Mouse (Mus musculus) kidney, adult 2 months (tissue): Measurements from ENCODE around the gene Fsip1. TPM values are rescaled to one million over a fixed set of nuclear protein-coding genes. Genes with fewer than 3 reads are reported as not detected.

ENCODE experiments used
- DNase-seq: peaks from one replicate; pipeline ENCODE4 v3.0.0; 2021
- H3K27ac ChIP-seq: fragments of 200-500 bp; 2 replicates; pipeline ENCODE4 v1.5.1; 2012; ENCODE audit warnings: low read depth, low read length, control low read depth, inconsistent platforms; ENCODE audit not compliant: insufficient read depth
- H3K27me3 ChIP-seq: fragments of 200-500 bp; replicated peaks from 2 replicates; pipeline ENCODE4 v1.6.1; 2012; ENCODE audit warnings: mild to moderate bottlenecking, moderate library complexity, low read length, inconsistent platforms; ENCODE audit not compliant: control insufficient read depth, insufficient read depth
- H3K36me3 ChIP-seq: fragments of 200-500 bp; 2 replicates; pipeline ENCODE4 v1.6.1; 2012; ENCODE audit warnings: mild to moderate bottlenecking, moderate library complexity, low read length, inconsistent platforms; ENCODE audit not compliant: control insufficient read depth, insufficient read depth
- H3K4me1 ChIP-seq: fragments of 200-500 bp; 2 replicates; pipeline ENCODE4 v1.6.1; 2011; ENCODE audit warnings: low read length; ENCODE audit not compliant: control insufficient read depth, insufficient read depth
- H3K4me3 ChIP-seq: fragments of 200-500 bp; 2 replicates; pipeline ENCODE4 v1.5.1; 2011; ENCODE audit warnings: mild to moderate bottlenecking, low read depth, low read length, control low read depth; ENCODE audit not compliant: insufficient read depth
- CTCF ChIP-seq: fragments of 200-500 bp; conservative IDR thresholded peaks from 2 replicates; pipeline ENCODE4 v1.5.1; 2011; ENCODE audit warnings: low read depth, mild to moderate bottlenecking, control low read depth, low read length, moderate library complexity, mixed read lengths; ENCODE audit not compliant: insufficient read depth, insufficient read length
- POLR2A ChIP-seq: fragments of 200-500 bp; IDR thresholded peaks from one replicate; pipeline ENCODE4 v1.6.1; 2011; ENCODE audit warnings: low read depth, low read length, control low read depth
- WGBS: fragments of 180-500 bp; shearing (Covaris S2); methylation state at CpG from one replicate; pipeline ENCODE4 v1.1.7; 2018; 5-methylcytosine and 5-hydroxymethylcytosine counted together
- polyA plus RNA-seq: library from polyadenylated mRNA; depleted of rRNA; stranded (reverse); fragments of >200 nt; gene quantifications from 2 replicates; pipeline ENCODE4 v1.2.3, GENCODE M21; 2012

The Fsip1 gene
- polyA plus RNA-seq, 1 experiment = 0.14 TPM

DNA sequence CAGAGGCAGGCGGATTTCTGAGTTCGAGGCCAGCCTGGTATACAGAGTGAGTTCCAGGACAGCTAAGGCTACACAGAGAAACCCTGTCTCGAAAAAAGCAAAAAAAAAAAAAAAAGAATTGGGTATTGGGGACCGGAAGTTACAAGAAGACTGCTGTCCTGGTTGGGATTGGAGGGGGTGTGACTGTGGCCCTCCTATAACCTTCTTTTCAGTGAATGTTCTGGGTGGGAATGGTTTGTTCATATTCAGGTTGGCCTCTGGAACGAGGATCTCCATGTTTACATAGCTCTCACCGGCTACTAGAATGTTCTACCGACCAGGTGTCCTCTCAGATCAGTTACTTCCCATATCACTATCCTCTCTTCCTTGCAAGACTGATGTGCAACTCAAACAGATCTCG is 328 bp upstream of the Fsip1 start:
- Histone ChIP-seq H3K27ac (no peak overlapping the region), H3K4me1 (no peaks in the 10 kb centered on the region), H3K4me3 (no peak overlapping the region), H3K27me3 (no peaks in the 10 kb centered on the region), H3K36me3 (no peaks in the 10 kb centered on the region)
- TF ChIP-seq CTCF (no peak), POLR2A (no peak)
- WGBS = 59% methylated on average over 8 of the region's 8 CpGs
- peak; percentile 16 for DNase-seq

DNA sequence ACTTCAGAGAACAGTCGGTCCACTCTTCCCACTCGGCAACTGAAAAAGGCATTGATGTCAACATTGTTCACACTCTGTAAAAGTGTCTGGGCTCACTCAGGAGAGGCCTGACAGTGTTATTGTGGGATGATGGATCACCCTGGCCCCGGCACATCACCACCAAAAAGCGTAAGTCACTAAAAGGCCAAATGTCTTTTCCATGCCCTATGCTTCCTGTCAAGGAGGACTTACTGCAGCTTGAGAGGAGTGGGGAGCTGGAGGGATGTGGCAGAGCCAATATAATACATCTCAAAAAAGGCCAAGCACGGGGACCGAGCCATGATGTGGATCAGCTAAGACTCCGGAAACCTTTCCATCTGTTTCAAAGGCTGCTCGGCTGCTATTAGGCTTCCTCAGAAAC is 2.2 kb downstream of the Fsip1 start:
- Histone ChIP-seq H3K4me3 (no peak overlapping the region), H3K27me3 (no peaks in the 10 kb centered on the region), H3K27ac (no peak overlapping the region), H3K4me1 (no peaks in the 10 kb centered on the region), H3K36me3 (no peaks in the 10 kb centered on the region)
- no peak for DNase-seq
- WGBS = 49% methylated on average over 8 of the region's 8 CpGs
- TF ChIP-seq CTCF (no peak), POLR2A (no peak)

DNA sequence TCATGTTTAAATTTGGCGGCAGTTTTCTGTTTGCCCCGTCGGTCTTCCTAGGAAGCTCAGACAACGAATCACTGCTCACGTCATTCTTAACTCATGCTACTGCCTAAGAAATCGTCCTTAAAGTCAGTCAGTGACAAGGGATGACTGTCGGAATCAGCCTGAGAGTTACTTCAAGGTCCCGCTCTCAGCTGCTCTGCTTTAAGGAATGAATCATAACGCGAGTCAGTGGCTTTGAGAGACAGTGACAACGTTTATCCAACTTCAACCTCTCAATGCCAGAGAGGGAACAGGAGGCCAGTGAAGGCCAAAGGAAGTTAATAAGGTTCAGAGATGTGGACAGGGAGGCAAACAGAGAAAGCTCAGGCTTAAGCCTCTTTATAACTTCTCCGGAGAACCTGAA is 7.8 kb downstream of the Fsip1 start:
- Histone ChIP-seq H3K27ac (no peak overlapping the region), H3K4me3 (no peak overlapping the region), H3K27me3 (no peaks in the 10 kb centered on the region), H3K36me3 (no peaks in the 10 kb centered on the region), H3K4me1 (peaks cover 2% of the 10 kb centered on the region; the same call in 1 of the 2 replicates)
- DNase-seq = no peak
- TF ChIP-seq CTCF = no peak
- no peak for TF ChIP-seq POLR2A
- WGBS = 74% methylated on average over 12 of the region's 12 CpGs

DNA sequence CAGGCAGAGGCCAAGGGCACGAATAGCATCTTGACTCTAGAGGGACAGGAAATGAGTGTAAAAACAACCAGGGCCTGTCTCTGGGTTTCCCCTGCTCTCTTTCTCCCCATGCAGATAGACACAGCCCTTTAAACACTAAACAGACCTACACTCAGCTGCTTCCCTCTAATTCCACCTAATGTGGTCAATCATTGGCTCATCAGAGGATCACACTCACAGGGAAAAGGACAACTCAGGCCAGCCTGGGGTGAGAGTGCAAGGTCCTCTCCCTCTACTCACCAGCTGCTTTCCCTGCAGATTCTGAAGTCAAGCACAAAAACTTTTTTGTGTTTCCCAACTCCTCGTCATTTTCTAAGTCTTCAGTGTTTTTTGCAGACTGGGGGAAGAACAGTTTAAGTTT is 8.8 kb downstream of the Fsip1 start:
- Histone ChIP-seq H3K27ac (peak overlapping the region; percentile 36; the same call in 1 of the 2 replicates), H3K36me3 (no peaks in the 10 kb centered on the region), H3K27me3 (no peaks in the 10 kb centered on the region), H3K4me1 (peaks cover 2% of the 10 kb centered on the region; the same call in 1 of the 2 replicates), H3K4me3 (no peak overlapping the region)
- WGBS = 34% methylated on average over 2 of the region's 2 CpGs
- no peak for TF ChIP-seq POLR2A
- no peak for TF ChIP-seq CTCF
- DNase-seq = peak; percentile 87

DNA sequence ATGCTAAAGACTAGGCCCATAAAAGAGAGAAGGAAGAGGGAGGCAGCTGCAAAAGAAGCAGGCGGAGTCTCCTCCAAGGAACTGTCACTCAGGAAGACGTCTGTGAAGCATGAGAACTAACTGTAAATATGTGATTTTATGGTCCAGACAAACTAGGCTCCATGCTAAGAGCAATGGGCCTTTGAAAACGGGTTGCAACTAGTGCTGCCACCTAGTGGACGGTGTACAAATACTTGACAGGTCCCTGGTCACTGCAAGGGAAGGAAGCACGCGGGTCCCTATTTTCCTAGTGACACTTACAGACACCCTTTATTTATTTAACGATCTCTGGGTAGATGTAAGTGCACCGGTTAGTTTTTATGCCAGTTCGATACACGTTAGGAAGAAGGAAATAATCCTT is 10.9 kb downstream of the Fsip1 start:
- 9% methylated on average over 10 of the region's 10 CpGs for WGBS
- Histone ChIP-seq H3K27me3 (no peaks in the 10 kb centered on the region), H3K4me1 (peaks cover 2% of the 10 kb centered on the region; the same call in 1 of the 2 replicates), H3K4me3 (no peak overlapping the region), H3K36me3 (no peaks in the 10 kb centered on the region), H3K27ac (no peak overlapping the region)
- TF ChIP-seq POLR2A = no peak
- peak; percentile 83 for TF ChIP-seq CTCF
- DNase-seq = peak; percentile 75

DNA sequence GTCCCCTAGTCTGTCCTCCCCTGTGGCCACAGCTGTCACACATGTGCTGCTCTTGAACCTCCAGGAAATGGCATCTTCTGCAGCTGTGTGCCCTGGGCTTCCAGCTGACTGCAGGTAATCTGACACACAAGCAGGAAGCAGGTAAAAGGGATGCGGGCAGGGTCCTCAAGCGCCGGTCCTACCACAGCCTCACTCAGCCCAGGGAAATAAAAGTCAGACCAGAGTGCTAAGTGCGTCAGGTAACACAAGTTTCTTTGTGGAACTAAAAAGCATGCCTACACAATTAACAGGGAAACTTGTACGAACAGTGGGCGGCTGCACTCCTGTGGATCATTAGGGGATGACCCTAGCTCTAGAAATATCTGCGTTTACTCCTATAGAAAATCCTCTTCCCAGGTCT is 20.6 kb downstream of the Fsip1 start:
- H3K4me3 ChIP-seq = no peak overlapping the region

DNA sequence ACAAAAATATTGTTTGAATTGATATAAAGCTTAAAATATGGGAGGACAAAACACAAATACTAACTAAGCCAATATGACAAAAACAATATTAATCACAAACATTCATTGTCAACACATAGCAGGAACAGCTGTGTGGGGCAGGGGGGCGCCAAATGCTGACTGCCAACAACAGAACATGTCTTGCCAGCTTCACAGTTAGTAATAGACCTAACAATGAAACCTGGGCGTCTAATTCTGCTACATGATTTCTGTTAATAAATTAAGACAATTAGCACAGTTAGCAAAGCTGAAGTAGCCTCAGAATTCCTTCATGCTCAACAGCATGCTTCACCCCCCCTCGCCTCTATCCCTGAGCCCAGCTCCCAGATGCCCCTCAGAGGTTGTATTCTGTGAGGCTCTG is 21.2 kb downstream of the Fsip1 start:
- Histone ChIP-seq H3K27ac (no peak overlapping the region), H3K4me1 (no peaks in the 10 kb centered on the region), H3K36me3 (no peaks in the 10 kb centered on the region), H3K4me3 (no peak overlapping the region), H3K27me3 (no peaks in the 10 kb centered on the region)
- TF ChIP-seq CTCF (no peak), POLR2A (no peak)
- WGBS = 78% methylated on average over 3 of the region's 3 CpGs
- no peak for DNase-seq

More for the DNA sequence above, 20.6 kb downstream of the Fsip1 start:
- Histone ChIP-seq H3K27me3 (no peaks in the 10 kb centered on the region), H3K36me3 (no peaks in the 10 kb centered on the region), H3K27ac (no peak overlapping the region), H3K4me1 (no peaks in the 10 kb centered on the region)
- WGBS = 82% methylated on average over 7 of the region's 7 CpGs
- TF ChIP-seq CTCF = no peak
- TF ChIP-seq POLR2A = no peak
- no peak for DNase-seq

DNA sequence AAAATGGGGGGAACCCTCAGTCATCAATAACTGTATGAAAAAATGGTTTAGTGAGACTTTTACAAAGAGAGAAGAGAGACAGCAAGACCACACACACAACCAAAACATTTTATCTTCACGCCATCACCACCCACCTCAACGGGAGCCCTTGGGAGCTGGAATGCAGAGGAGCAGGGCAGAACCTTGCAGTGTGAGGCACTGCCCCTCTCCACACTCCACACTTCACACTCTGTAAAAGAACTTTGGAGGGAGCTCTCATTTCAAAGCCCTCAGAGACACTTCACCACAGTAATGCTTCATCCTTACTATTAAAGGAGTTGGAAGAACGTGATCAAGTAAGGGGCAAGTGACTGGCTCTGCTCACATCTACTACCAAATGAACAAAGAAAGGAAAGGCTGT is 26.2 kb downstream of the Fsip1 start:
- no peak for DNase-seq
- WGBS = 51% methylated on average over 3 of the region's 3 CpGs
- no peak overlapping the region for H3K27ac ChIP-seq

More for the DNA sequence above, 26.2 kb downstream of the Fsip1 start:
- Histone ChIP-seq H3K36me3 (no peaks in the 10 kb centered on the region), H3K4me1 (no peaks in the 10 kb centered on the region; the same call in 1 of the 2 replicates), H3K4me3 (no peak overlapping the region), H3K27me3 (no peaks in the 10 kb centered on the region)
- TF ChIP-seq CTCF (no peak), POLR2A (no peak)
